Mouse (Mus musculus) CH12.LX (cell line): Measurements from ENCODE around the gene Tmem44. TPM values are rescaled to one million over a fixed set of nuclear protein-coding genes. Genes with fewer than 3 reads are reported as not detected.

Experiments
- DNase-seq: peaks from one replicate; pipeline ENCODE4 v3.0.0-alpha.2; 2013; ENCODE audit errors: extremely low read depth
- H3K27ac ChIP-seq: 2 replicates; pipeline ENCODE4 v1.5.1; 2012; ENCODE audit warnings: low read depth, mild to moderate bottlenecking, control low read depth, moderate library complexity; ENCODE audit not compliant: insufficient read depth
- H3K27me3 ChIP-seq: replicated peaks from 2 replicates; pipeline ENCODE3; 2012; ENCODE audit warnings: inconsistent platforms
- H3K36me3 ChIP-seq, 2 experiments: replicated peaks in 1 of 2; 2 replicates each; pipeline versions ENCODE3 to v1.6.1; 2012; ENCODE audit warnings: inconsistent platforms in 1 of 2, low read length in 1 of 2, mild to moderate bottlenecking in 1 of 2, mixed read lengths in 1 of 2, moderate library complexity in 1 of 2; ENCODE audit not compliant: control insufficient read depth in 1 of 2, insufficient read depth in 1 of 2
- H3K4me1 ChIP-seq, 2 experiments: 2 replicates each; pipeline ENCODE4 v1.6.1; 2012; ENCODE audit warnings: inconsistent platforms in 1 of 2, moderate library complexity in 1 of 2; ENCODE audit not compliant: insufficient read depth in 2 of 2, control insufficient read depth in 1 of 2
- H3K4me2 ChIP-seq: 2 replicates; pipeline ENCODE4 v1.6.1; 2012; ENCODE audit warnings: low read depth, mild to moderate bottlenecking, control low read depth; ENCODE audit not compliant: poor library complexity, insufficient read depth, severe bottlenecking
- H3K4me3 ChIP-seq, 3 experiments: fragments of 150-350 bp in 1 of 3; sonication (generic) in 1 of 3; replicated peaks in 1 of 3; 2 replicates each; pipeline versions ENCODE3 to v1.5.1; 2011 to 2012; ENCODE audit warnings: low read depth in 2 of 3, low read length in 2 of 3, mild to moderate bottlenecking in 2 of 3, moderate library complexity in 2 of 3, control low read depth in 1 of 3, improper control_type of control experiment in 1 of 3, inconsistent platforms in 1 of 3, mixed read lengths in 1 of 3; ENCODE audit not compliant: poor library complexity in 1 of 3
- H3K79me2 ChIP-seq: replicated peaks from 2 replicates; pipeline ENCODE4 v1.6.1; 2012; ENCODE audit warnings: mild to moderate bottlenecking, moderate library complexity; ENCODE audit not compliant: control insufficient read depth, poor library complexity, insufficient read depth, severe bottlenecking; ENCODE audit errors: extremely low read depth
- H3K9ac ChIP-seq: 2 replicates; pipeline ENCODE4 v1.6.1; 2012; ENCODE audit warnings: low read depth, mild to moderate bottlenecking, control low read depth, moderate library complexity; ENCODE audit not compliant: insufficient read depth
- H3K9me3 ChIP-seq: replicated peaks from 2 replicates; pipeline ENCODE3; 2012; ENCODE audit warnings: low read length, inconsistent platforms, mixed read lengths
- BHLHE40 ChIP-seq: IDR thresholded peaks from 2 replicates; pipeline ENCODE4 v1.6.1; 2011; ENCODE audit warnings: mild to moderate bottlenecking, low read depth, low read length, improper control_type of control experiment
- CTCF ChIP-seq, 2 experiments: IDR thresholded peaks in 1 of 2; conservative IDR thresholded peaks in 1 of 2; 2 replicates each; pipeline ENCODE4 v1.5.1; 2011 to 2012; ENCODE audit warnings: low read depth in 2 of 2, low read length in 2 of 2, improper control_type of control experiment in 1 of 2, inconsistent platforms in 1 of 2, mild to moderate bottlenecking in 1 of 2, moderate library complexity in 1 of 2
- E2F4 ChIP-seq: IDR thresholded peaks from 2 replicates; pipeline ENCODE4 v1.6.1; 2011; ENCODE audit warnings: low read depth, low read length, improper control_type of control experiment; ENCODE audit not compliant: insufficient replicate concordance
- ETS1 ChIP-seq: conservative IDR thresholded peaks from 2 replicates; pipeline ENCODE4 v1.6.1; 2012; ENCODE audit warnings: low read depth, mild to moderate bottlenecking, inconsistent platforms, low read length, improper control_type of control experiment, moderate library complexity
- HCFC1 ChIP-seq: IDR thresholded peaks from 2 replicates; pipeline ENCODE4 v1.6.1; 2012; ENCODE audit warnings: low read depth, mild to moderate bottlenecking, inconsistent platforms, low read length, improper control_type of control experiment
- KAT2A ChIP-seq: IDR thresholded peaks from 2 replicates; pipeline ENCODE4 v1.6.1; 2012; ENCODE audit warnings: low read length, improper control_type of control experiment, inconsistent platforms; ENCODE audit not compliant: insufficient replicate concordance
- MAFK ChIP-seq: IDR thresholded peaks from 2 replicates; pipeline ENCODE4 v1.6.1; 2011; ENCODE audit warnings: low read length, improper control_type of control experiment; ENCODE audit not compliant: insufficient replicate concordance
- MEF2A ChIP-seq: IDR thresholded peaks from 2 replicates; pipeline ENCODE4 v1.6.1; 2014; ENCODE audit warnings: low read depth, mild to moderate bottlenecking, inconsistent platforms, low read length, improper control_type of control experiment, borderline replicate concordance
- NELFE ChIP-seq: IDR thresholded peaks from 2 replicates; pipeline ENCODE4 v1.6.1; 2011; ENCODE audit warnings: low read depth, low read length, improper control_type of control experiment
- PAX5 ChIP-seq: IDR thresholded peaks from 2 replicates; pipeline ENCODE4 v1.6.1; 2012; ENCODE audit warnings: low read length, inconsistent platforms, mixed read lengths
- POLR2A ChIP-seq: IDR thresholded peaks from 2 replicates; pipeline ENCODE4 v1.6.1; 2011; ENCODE audit warnings: low read depth, mild to moderate bottlenecking, improper control_type of control experiment, low read length
- RAD21 ChIP-seq: IDR thresholded peaks from 2 replicates; pipeline ENCODE4 v1.6.1; 2011; ENCODE audit warnings: low read depth, mild to moderate bottlenecking, low read length, improper control_type of control experiment, moderate library complexity
- RCOR1 ChIP-seq: conservative IDR thresholded peaks from 2 replicates; pipeline ENCODE4 v1.6.1; 2012; ENCODE audit warnings: low read depth, mild to moderate bottlenecking, inconsistent platforms, low read length, improper control_type of control experiment
- SMC3 ChIP-seq: IDR thresholded peaks from 2 replicates; pipeline ENCODE4 v1.6.1; 2011; ENCODE audit warnings: low read depth, low read length, improper control_type of control experiment
- TCF12 ChIP-seq: IDR thresholded peaks from 2 replicates; pipeline ENCODE4 v1.6.1; 2014; ENCODE audit warnings: low read depth, mild to moderate bottlenecking, inconsistent platforms, low read length, improper control_type of control experiment
- dilution Hi-C: fragments of 300-500 bp; cut with MboI; formaldehyde crosslinking; loops from 2 replicates; pipeline ENCODE4 v1.14.3; 2020; ENCODE audit warnings: low sequenced_read_pairs; ENCODE audit not compliant: extremely low pct_unique_long_range_greater_than_20kb, extremely low pct_ligation_motif_present
- in situ Hi-C: fragments of 300-500 bp; cut with MboI; formaldehyde crosslinking; loops from 3 replicates; pipeline ENCODE4 v1.14.3; 2019; ENCODE audit warnings: low sequenced_read_pairs, low pct_ligation_motif_present, low pct_unique_long_range_greater_than_20kb, mixed read lengths
- polyA plus RNA-seq: library from polyadenylated mRNA; unstranded; fragments of >175 nt; gene quantifications from 2 replicates; pipeline ENCODE4 v1.2.1, GENCODE M21; 2012; ENCODE audit warnings: low read depth; ENCODE audit not compliant: insufficient read length
- total RNA-seq, 2 experiments: library from RNA; depleted of rRNA; stranded (reverse); fragments of 300-350 nt in 1 of 2; fragments of >200 nt in 1 of 2; gene quantifications; 2 replicates each; pipeline ENCODE4 v1.2.3; 2012 to 2014

The Tmem44 gene
- total and polyA plus RNA-seq, 3 experiments: 0.16 to 0.70 (median 0.51) TPM

GRCm38 (mm10) chr16:30517666-30518283 lies 32.9 kb downstream of the Tmem44 start:
- in situ Hi-C loops: no loop called here

GRCm38 (mm10) chr16:30516993-30517392 lies 33.6 kb downstream of the Tmem44 start:
- TF ChIP-seq RCOR1 (no peak), BHLHE40 (no peak), POLR2A (no peak), KAT2A (no peak), NELFE (no peak), HCFC1 (no peak), TCF12 (no peak), PAX5 (no peak), RAD21 (no peak), SMC3 (no peak)
- in situ Hi-C loops (no loop called here), dilution Hi-C loops (no loop called here)
- Histone ChIP-seq H3K79me2 (no peaks in the 10 kb centered on the region), H3K4me1 (peaks cover 5 to 17% of the 10 kb centered on the region in 2 experiments), H3K36me3 (no peaks in the 10 kb centered on the region), H3K4me3 (no peak overlapping the region), H3K4me2 (no peak overlapping the region), H3K27ac (no peak overlapping the region), H3K27me3 (no peaks in the 10 kb centered on the region), H3K9me3 (peaks cover 6% of the 10 kb centered on the region), H3K9ac (no peak overlapping the region)
- no peak for DNase-seq

More at GRCm38 (mm10) chr16:30517666-30518283, 32.9 kb downstream of the Tmem44 start:
- H3K36me3 ChIP-seq: no peaks in the 10 kb centered on the region
- no peaks in the 10 kb centered on the region for H3K27me3 ChIP-seq
- peaks cover 6 to 9% of the 10 kb centered on the region in 2 experiments for H3K4me1 ChIP-seq
- dilution Hi-C loops: no loop called here
- no peak overlapping the region for H3K4me3 ChIP-seq
- H3K27ac ChIP-seq: no peak overlapping the region
- DNase-seq: no peak
- H3K79me2 ChIP-seq: no peaks in the 10 kb centered on the region
- peaks cover 8% of the 10 kb centered on the region for H3K9me3 ChIP-seq
- no peak overlapping the region for H3K4me2 ChIP-seq
- TF ChIP-seq PAX5 (no peak), MAFK (no peak), MEF2A (no peak), POLR2A (no peak)
- no peak overlapping the region for H3K9ac ChIP-seq

- Histone ChIP-seq H3K9me3 (peaks cover 6% of the 10 kb centered on the region), H3K9ac (no peak overlapping the region), H3K4me3 (no peak overlapping the region), H3K36me3 (no peaks in the 10 kb centered on the region), H3K79me2 (no peaks in the 10 kb centered on the region), H3K4me1 (peaks cover 5 to 23% of the 10 kb centered on the region in 2 experiments), H3K27me3 (no peaks in the 10 kb centered on the region), H3K27ac (no peak overlapping the region), H3K4me2 (no peak overlapping the region)
- in situ Hi-C loops (no loop called here), dilution Hi-C loops (no loop called here)
- TF ChIP-seq RAD21 (peak; percentile 62), SMC3 (peak; percentile 51), E2F4 (no peak), ETS1 (no peak), CTCF (conservative IDR thresholded peaks at IDR 0.05 in 1 of 2, IDR thresholded peaks at IDR 0.05 in 1 of 2; ENCODE audit: low read depth in 2 of 2, low read length in 2 of 2) (peak; percentile 72 to 77), MEF2A (no peak)
- DNase-seq: peak; percentile 48
Measured at GRCm38 (mm10) chr16:30515418-30515817, 35.2 kb downstream of the Tmem44 start.
